Mouse (Mus musculus) kidney, embryonic 14.5 days (tissue): ENCODE results near the gene Frat2. TPM values are rescaled to one million over a fixed set of nuclear protein-coding genes. Genes with fewer than 3 reads are reported as not detected.

Source experiments
- ATAC-seq: fragments of 200-750 bp; cut with Nextera tagmentation; 2 replicates; pipeline ENCODE4 v1.8.0; 2017; ENCODE audit warnings: moderate number of reproducible peaks, mild to moderate bottlenecking, moderate TSS enrichment, moderate library complexity; ENCODE audit not compliant: low FRiP score, low TSS enrichment
- H3K27ac ChIP-seq: fragments of 300-500 bp; sonication (generic); 2 replicates; pipeline ENCODE4 v1.5.1; 2014; ENCODE audit warnings: low read depth, mild to moderate bottlenecking, low read length, moderate library complexity, mixed read lengths
- H3K27me3 ChIP-seq: fragments of 300-500 bp; sonication (generic); 2 replicates; pipeline ENCODE4 v1.6.1; 2014; ENCODE audit warnings: mild to moderate bottlenecking, low read length; ENCODE audit not compliant: control insufficient read depth, insufficient read depth
- H3K36me3 ChIP-seq: fragments of 300-500 bp; sonication (generic); 2 replicates; pipeline ENCODE4 v1.6.1; 2014; ENCODE audit warnings: low read length, mixed read lengths; ENCODE audit not compliant: control insufficient read depth, insufficient read depth
- H3K4me1 ChIP-seq: fragments of 300-500 bp; sonication (generic); 2 replicates; pipeline ENCODE4 v1.6.1; 2014; ENCODE audit warnings: low read length, mixed read lengths; ENCODE audit not compliant: control insufficient read depth, insufficient read depth
- H3K4me2 ChIP-seq: fragments of 300-500 bp; sonication (generic); replicated peaks from 2 replicates; pipeline ENCODE4 v1.6.1; 2014; ENCODE audit warnings: low read depth, mild to moderate bottlenecking, low read length
- H3K4me3 ChIP-seq: fragments of 300-500 bp; sonication (generic); 2 replicates; pipeline ENCODE4 v1.5.1; 2014; ENCODE audit warnings: mild to moderate bottlenecking, low read length
- H3K9ac ChIP-seq: fragments of 300-500 bp; sonication (generic); 2 replicates; pipeline ENCODE4 v1.6.1; 2014; ENCODE audit warnings: low read depth, mild to moderate bottlenecking, low read length, moderate library complexity
- H3K9me3 ChIP-seq: fragments of 300-500 bp; sonication (generic); 2 replicates; pipeline ENCODE4 v1.6.1; 2016; ENCODE audit warnings: low read length; ENCODE audit not compliant: control insufficient read depth
- WGBS: fragments of 180-500 bp; shearing (Covaris S2); extraction: QIAGEN DNeasy Blood & Tissue Kit; methylation state at CpG from one replicate; pipeline ENCODE4 v1.1.7; 2014; 5-methylcytosine and 5-hydroxymethylcytosine counted together
- polyA plus RNA-seq: library from polyadenylated mRNA; unstranded; fragments of >200 nt; fragmentation: Nextera tagmentation; extraction: Ambion mirVana; gene quantifications from 2 replicates; pipeline ENCODE4 v1.2.1, GENCODE M21; 2014

The Frat2 gene
- polyA plus RNA-seq, 1 experiment from 2014 or later: 5.4 TPM

- no peak for ATAC-seq
- no peaks in the 10 kb centered on the region for H3K27me3 ChIP-seq
- no peak overlapping the region for H3K4me3 ChIP-seq
- H3K27ac ChIP-seq: no peak overlapping the region
- 91% methylated on average over 9 of the region's 9 CpGs for WGBS
- no peak overlapping the region for H3K4me2 ChIP-seq
- H3K9me3 ChIP-seq: peaks cover 5% of the 10 kb centered on the region; the same call in 1 of the 2 replicates
- no peak overlapping the region for H3K9ac ChIP-seq
- peaks cover 4% of the 10 kb centered on the region; the same call in 1 of the 2 replicates for H3K4me1 ChIP-seq
- no peaks in the 10 kb centered on the region for H3K36me3 ChIP-seq
These were observed 40.4 kb downstream of the Frat2 start for GRCm38 (mm10) chr19:41807497-41807896.

- WGBS: 93% methylated on average over 4 of the region's 4 CpGs
- H3K9me3 ChIP-seq: peaks cover 5% of the 10 kb centered on the region; the same call in 1 of the 2 replicates
- no peaks in the 10 kb centered on the region for H3K27me3 ChIP-seq
- no peak overlapping the region for H3K27ac ChIP-seq
- peaks cover 3% of the 10 kb centered on the region; the same call in 1 of the 2 replicates for H3K4me1 ChIP-seq
- ATAC-seq: no peak
- H3K4me3 ChIP-seq: no peak overlapping the region
- H3K36me3 ChIP-seq: no peaks in the 10 kb centered on the region
- H3K9ac ChIP-seq: no peak overlapping the region
- H3K4me2 ChIP-seq: no peak overlapping the region
These were observed 42.1 kb downstream of the Frat2 start for GRCm38 (mm10) chr19:41805831-41806230.

GRCm38 (mm10) chr19:41803322-41803721 lies 44.6 kb downstream of the Frat2 start:
- no peak for ATAC-seq
- H3K36me3 ChIP-seq: no peaks in the 10 kb centered on the region
- no peak overlapping the region for H3K27ac ChIP-seq
- H3K9ac ChIP-seq: no peak overlapping the region
- peaks cover 5% of the 10 kb centered on the region; the same call in 1 of the 2 replicates for H3K9me3 ChIP-seq
- WGBS: 53% methylated on average over 7 of the region's 7 CpGs
- H3K4me3 ChIP-seq: no peak overlapping the region
- H3K4me2 ChIP-seq: no peak overlapping the region
- no peaks in the 10 kb centered on the region for H3K27me3 ChIP-seq
- peaks cover 8% of the 10 kb centered on the region; the same call in 1 of the 2 replicates for H3K4me1 ChIP-seq

- peak; percentile 99 for ATAC-seq
- peaks cover 5% of the 10 kb centered on the region; the same call in 1 of the 2 replicates for H3K9me3 ChIP-seq
- H3K4me1 ChIP-seq: peaks cover 8% of the 10 kb centered on the region; the same call in 1 of the 2 replicates
- H3K9ac ChIP-seq: peak within 1 kb of the TSS; percentile 66
- no peak within 1 kb of the TSS; the same call in 1 of the 2 replicates for H3K27ac ChIP-seq
- H3K36me3 ChIP-seq: no peaks in the 10 kb centered on the region
- H3K4me2 ChIP-seq: peak within 1 kb of the TSS; percentile 66
- peak within 1 kb of the TSS; percentile 64 for H3K4me3 ChIP-seq
- WGBS: under 1% methylated on average over 44 of the region's 48 CpGs
- no peaks in the 10 kb centered on the region for H3K27me3 ChIP-seq
These were observed 46.1 kb downstream of the Frat2 start, which contains the start of gene Arhgap19 for GRCm38 (mm10) chr19:41801742-41802369. Arhgap19 (minus strand) TSS chr19:41802047.

DNA sequence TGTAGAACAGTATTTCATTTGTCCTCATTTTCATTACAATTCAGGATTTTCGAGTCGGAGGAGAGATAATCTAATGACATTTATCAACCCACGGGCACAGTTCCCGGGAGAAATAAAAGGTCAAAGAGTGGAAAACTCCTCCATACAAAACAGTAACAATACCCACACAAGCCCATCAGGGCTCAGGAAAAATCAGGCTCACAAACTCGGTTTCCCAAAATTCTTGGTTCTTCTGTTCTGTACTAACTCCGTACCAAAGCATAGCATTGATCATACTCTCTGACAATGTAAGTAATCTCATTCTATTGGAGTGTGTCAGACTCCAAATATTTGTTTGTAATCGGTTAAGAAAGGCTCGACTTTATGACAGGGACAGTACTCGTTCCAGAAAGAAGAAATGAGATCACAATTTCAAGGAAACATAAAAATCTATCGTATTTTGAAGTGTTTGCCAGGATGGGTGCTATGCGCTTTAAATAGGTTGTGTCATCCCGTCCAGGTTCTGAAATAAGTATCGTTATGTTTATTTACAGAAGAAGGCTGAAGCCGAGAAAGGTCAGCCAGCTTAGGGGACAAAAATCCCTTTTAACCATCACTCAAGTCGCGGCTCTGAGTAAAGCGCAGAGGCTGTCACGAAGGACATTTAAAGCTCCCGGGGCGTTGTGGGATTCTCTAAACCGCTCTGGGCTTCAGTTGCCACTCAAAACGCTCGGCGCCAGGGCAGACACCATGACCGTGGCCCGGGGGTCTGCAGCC lies 46.8 kb downstream of the Frat2 start:
- Histone ChIP-seq H3K36me3 (no peaks in the 10 kb centered on the region), H3K9me3 (peaks cover 5% of the 10 kb centered on the region; the same call in 1 of the 2 replicates), H3K4me2 (peak overlapping the region; percentile 66), H3K4me1 (peaks cover 8% of the 10 kb centered on the region; the same call in 1 of the 2 replicates), H3K4me3 (peak overlapping the region; percentile 64), H3K9ac (peak overlapping the region; percentile 66), H3K27ac (no peak overlapping the region; the same call in 1 of the 2 replicates), H3K27me3 (no peaks in the 10 kb centered on the region)
- 4% methylated on average over 26 of the region's 26 CpGs for WGBS
- ATAC-seq: no peak

GRCm38 (mm10) chr19:41800451-41800850 lies 47.5 kb downstream of the Frat2 start:
- no peak for ATAC-seq
- H3K4me1 ChIP-seq: peaks cover 8% of the 10 kb centered on the region; the same call in 1 of the 2 replicates
- H3K4me2 ChIP-seq: peak overlapping the region; percentile 66
- no peak overlapping the region for H3K9ac ChIP-seq
- peak overlapping the region; percentile 64 for H3K4me3 ChIP-seq
- WGBS: 51% methylated on average over 6 of the region's 6 CpGs
- H3K9me3 ChIP-seq: no peaks in the 10 kb centered on the region
- no peaks in the 10 kb centered on the region for H3K36me3 ChIP-seq
- H3K27ac ChIP-seq: no peak overlapping the region
- H3K27me3 ChIP-seq: no peaks in the 10 kb centered on the region

- Histone ChIP-seq H3K9me3 (no peaks in the 10 kb centered on the region), H3K36me3 (no peaks in the 10 kb centered on the region), H3K27ac (no peak overlapping the region), H3K4me2 (no peak overlapping the region), H3K9ac (no peak overlapping the region), H3K4me3 (no peak overlapping the region), H3K27me3 (no peaks in the 10 kb centered on the region), H3K4me1 (peaks cover 9% of the 10 kb centered on the region)
- WGBS: 90% methylated on average over 6 of the region's 6 CpGs
- ATAC-seq: no peak
These were observed 50.4 kb downstream of the Frat2 start for GRCm38 (mm10) chr19:41797536-41797935.

GRCm38 (mm10) chr19:41796789-41797327 lies 51.1 kb downstream of the Frat2 start:
- 56% methylated on average over 12 of the region's 12 CpGs for WGBS

More at GRCm38 (mm10) chr19:41796789-41797327, 51.1 kb downstream of the Frat2 start:
- H3K9me3 ChIP-seq: no peaks in the 10 kb centered on the region
- H3K27me3 ChIP-seq: no peaks in the 10 kb centered on the region
- no peaks in the 10 kb centered on the region for H3K36me3 ChIP-seq
- no peak overlapping the region for H3K9ac ChIP-seq
- peaks cover 13% of the 10 kb centered on the region for H3K4me1 ChIP-seq
- no peak for ATAC-seq
- no peak overlapping the region for H3K4me2 ChIP-seq
- no peak overlapping the region for H3K27ac ChIP-seq
- no peak overlapping the region for H3K4me3 ChIP-seq
